Mouse (Mus musculus) forebrain, embryonic 16.5 days (tissue): ENCODE data around the gene Pex10. TPM values are rescaled to one million over a fixed set of nuclear protein-coding genes. Genes with fewer than 3 reads are reported as not detected.

ENCODE experiments used
- ATAC-seq: fragments of 200-750 bp; cut with Nextera tagmentation; 2 replicates; pipeline ENCODE4 v1.8.0; 2017; ENCODE audit warnings: mild to moderate bottlenecking, moderate library complexity
- H3K27ac ChIP-seq: fragments of 300-500 bp; sonication (generic); 2 replicates; pipeline ENCODE4 v1.5.1; 2014; ENCODE audit warnings: low read length, control low read depth
- H3K27me3 ChIP-seq: fragments of 300-500 bp; sonication (generic); replicated peaks from 2 replicates; pipeline ENCODE4 v1.6.1; 2014; ENCODE audit warnings: low read length; ENCODE audit not compliant: control insufficient read depth, insufficient read depth
- H3K36me3 ChIP-seq: fragments of 300-500 bp; sonication (generic); 2 replicates; pipeline ENCODE4 v1.6.1; 2014; ENCODE audit not compliant: control insufficient read depth, insufficient read depth
- H3K4me1 ChIP-seq: fragments of 300-500 bp; sonication (generic); replicated peaks from 2 replicates; pipeline ENCODE4 v1.6.1; 2014; ENCODE audit warnings: low read length; ENCODE audit not compliant: control insufficient read depth, insufficient read depth
- H3K4me2 ChIP-seq: fragments of 300-500 bp; sonication (generic); 2 replicates; pipeline ENCODE4 v1.6.1; 2014; ENCODE audit warnings: mild to moderate bottlenecking, low read length, control low read depth
- H3K4me3 ChIP-seq: fragments of 300-500 bp; sonication (generic); replicated peaks from 2 replicates; pipeline ENCODE4 v1.5.1; 2014; ENCODE audit warnings: mild to moderate bottlenecking, low read length, control low read depth
- H3K9ac ChIP-seq: fragments of 300-500 bp; sonication (generic); replicated peaks from 2 replicates; pipeline ENCODE4 v1.6.1; 2014; ENCODE audit warnings: low read depth, low read length, control low read depth
- H3K9me3 ChIP-seq: fragments of 300-500 bp; sonication (generic); 2 replicates; pipeline ENCODE4 v1.6.1; 2016; ENCODE audit warnings: low read length; ENCODE audit not compliant: control insufficient read depth
- whole genome bisulfite sequencing: fragments of 180-500 bp; shearing (Covaris S2); extraction: QIAGEN DNeasy Blood & Tissue Kit; methylation state at CpG from one replicate; pipeline ENCODE4 v1.1.7; 2014; 5-methylcytosine and 5-hydroxymethylcytosine counted together
- polyA plus RNA-seq: library from polyadenylated mRNA; unstranded; fragments of >200 nt; fragmentation: Nextera tagmentation; extraction: Ambion mirVana; gene quantifications from 2 replicates; pipeline ENCODE4 v1.2.1, GENCODE M21; 2015

Gene Pex10
- polyA plus RNA-seq: 19.5 and 22.1 TPM in 2 replicates

- under 1% methylated on average over 48 of the region's 48 CpGs for WGBS
- peaks cover 14% of the 10 kb centered on the region for H3K36me3 ChIP-seq
- H3K9me3 ChIP-seq: no peaks in the 10 kb centered on the region
- H3K4me1 ChIP-seq: peaks cover 16% of the 10 kb centered on the region
- H3K27me3 ChIP-seq: no peaks in the 10 kb centered on the region
- peak within 1 kb of the TSS; percentile 60 for H3K9ac ChIP-seq
- peak within 1 kb of the TSS; percentile 83 for H3K4me2 ChIP-seq
- peak within 1 kb of the TSS; percentile 60 for H3K4me3 ChIP-seq
- peak within 1 kb of the TSS; percentile 75 for H3K27ac ChIP-seq
- ATAC-seq: peak; percentile 89
Measured at GRCm38 (mm10) chr4:155066834-155067522, at the start of gene Pex10. Pex10 (plus strand) TSS chr4:155067016.

DNA sequence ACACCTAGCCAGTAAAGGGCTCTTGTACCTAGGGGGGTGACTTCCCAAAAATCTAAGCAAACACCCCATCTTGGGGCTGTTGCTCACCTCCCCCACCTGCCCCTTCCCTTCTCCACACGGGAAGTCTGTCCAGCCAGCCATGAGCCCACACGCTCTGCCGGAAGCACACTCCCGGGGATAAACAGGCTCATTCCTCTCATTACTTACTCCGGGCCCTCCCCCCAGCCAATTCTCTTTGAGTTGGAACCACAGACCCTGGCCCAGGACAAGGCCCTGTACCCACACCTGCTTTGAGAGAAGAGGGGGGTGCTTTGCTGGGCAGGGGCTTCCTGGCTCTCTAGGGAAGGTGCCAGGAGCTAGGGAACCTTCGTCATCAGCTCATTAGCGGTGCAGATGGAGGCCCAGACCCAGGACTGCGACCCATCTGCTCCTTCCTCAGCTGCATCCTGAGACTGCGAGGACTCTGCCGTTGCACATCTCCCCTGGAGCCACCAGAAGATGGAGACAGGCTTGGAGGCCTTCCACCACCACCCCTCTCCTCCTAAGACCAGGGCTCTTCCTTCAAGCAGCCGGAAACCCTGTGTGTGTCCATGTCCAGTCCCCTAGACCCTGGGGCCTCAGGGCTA, 49.5 kb upstream of the Pex10 start:
- peak; percentile 24; the same call in 1 of the 2 replicates for ATAC-seq

DNA sequence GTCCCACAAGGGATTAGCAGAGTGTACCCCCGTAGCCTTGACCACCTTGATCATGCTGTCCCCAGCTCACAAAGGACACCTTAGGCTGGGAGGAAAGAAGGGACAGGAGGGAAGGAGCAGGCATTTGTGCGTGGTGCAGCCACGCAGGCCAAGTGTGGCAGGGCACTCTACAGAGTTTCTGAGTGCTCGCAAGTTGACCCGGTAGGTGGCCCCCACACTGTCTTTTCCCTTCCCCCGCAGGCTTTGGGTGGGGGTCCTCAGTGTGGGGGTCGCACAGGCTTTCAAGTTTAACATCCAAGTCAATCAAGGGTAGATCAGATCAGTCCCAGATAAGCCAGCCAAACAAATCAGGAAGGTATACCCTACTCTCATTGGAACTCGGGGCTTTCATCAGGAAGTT, 48.8 kb upstream of the Pex10 start:
- H3K4me2 ChIP-seq: no peak overlapping the region

More for the DNA sequence above, 49.5 kb upstream of the Pex10 start:
- Histone ChIP-seq H3K9ac (no peak overlapping the region), H3K4me3 (no peak overlapping the region), H3K9me3 (no peaks in the 10 kb centered on the region), H3K27ac (0 out of 2 replicates have a peak overlapping the region, but pooled peaks have one; percentile 6), H3K27me3 (no peaks in the 10 kb centered on the region), H3K36me3 (no peaks in the 10 kb centered on the region), H3K4me1 (peaks cover 48% of the 10 kb centered on the region), H3K4me2 (no peak overlapping the region)
- WGBS: 46% methylated on average over 11 of the region's 11 CpGs

GRCm38 (mm10) chr4:155018601-155019335, 48.0 kb upstream of the Pex10 start:
- H3K4me1 ChIP-seq: peaks cover 48% of the 10 kb centered on the region
- no peaks in the 10 kb centered on the region for H3K36me3 ChIP-seq
- peak overlapping the region; percentile 55 for H3K9ac ChIP-seq
- H3K4me2 ChIP-seq: peak overlapping the region; percentile 39
- H3K27me3 ChIP-seq: no peaks in the 10 kb centered on the region
- H3K27ac ChIP-seq: peak overlapping the region; percentile 33; the same call in 1 of the 2 replicates
- H3K9me3 ChIP-seq: no peaks in the 10 kb centered on the region
- peak; percentile 62; the same call in 1 of the 2 replicates for ATAC-seq
- WGBS: 4% methylated on average over 15 of the region's 15 CpGs
- peak overlapping the region; percentile 35 for H3K4me3 ChIP-seq

More for the DNA sequence above, 48.8 kb upstream of the Pex10 start:
- WGBS: 72% methylated on average over 8 of the region's 8 CpGs
- Histone ChIP-seq H3K27ac (no peak overlapping the region), H3K9me3 (no peaks in the 10 kb centered on the region), H3K9ac (no peak overlapping the region), H3K4me1 (peaks cover 48% of the 10 kb centered on the region), H3K4me3 (no peak overlapping the region), H3K27me3 (no peaks in the 10 kb centered on the region), H3K36me3 (no peaks in the 10 kb centered on the region)
- no peak for ATAC-seq

DNA sequence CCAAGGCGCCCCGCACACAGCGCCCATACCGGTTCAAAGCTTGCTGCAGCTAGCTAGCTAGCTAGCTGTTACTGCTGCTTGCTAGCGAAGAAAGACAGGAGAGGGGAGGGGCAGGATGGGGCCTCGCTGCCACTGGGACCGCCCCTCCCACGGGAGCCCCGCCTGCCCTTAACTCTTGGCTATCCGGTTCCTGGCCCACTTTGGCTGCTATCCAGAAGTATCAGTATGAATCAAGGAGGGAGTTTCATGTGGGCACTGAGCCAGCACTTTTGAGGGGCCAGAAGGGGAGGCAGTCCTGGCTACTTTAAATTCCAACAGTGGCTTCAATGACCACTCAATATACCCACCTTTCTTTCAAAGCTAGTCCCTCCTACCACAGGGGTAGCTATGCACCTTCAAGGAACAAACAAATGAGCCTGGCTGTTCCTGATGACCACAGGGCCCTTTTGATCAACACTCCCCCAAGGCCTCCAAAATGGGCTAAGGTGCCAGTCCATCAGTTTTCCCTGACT, 47.4 kb upstream of the Pex10 start:
- Histone ChIP-seq H3K27me3 (no peaks in the 10 kb centered on the region), H3K36me3 (no peaks in the 10 kb centered on the region), H3K9ac (peak overlapping the region; percentile 55), H3K4me1 (peaks cover 54% of the 10 kb centered on the region), H3K4me3 (peak overlapping the region; percentile 35), H3K9me3 (no peaks in the 10 kb centered on the region), H3K4me2 (peak overlapping the region; percentile 39), H3K27ac (peak overlapping the region; percentile 33; the same call in 1 of the 2 replicates)
- WGBS: under 1% methylated on average over 10 of the region's 10 CpGs
- peak; percentile 76 for ATAC-seq

GRCm38 (mm10) chr4:155020141-155020540, 46.7 kb upstream of the Pex10 start:
- no peaks in the 10 kb centered on the region for H3K36me3 ChIP-seq
- H3K27me3 ChIP-seq: no peaks in the 10 kb centered on the region
- H3K4me2 ChIP-seq: no peak overlapping the region
- H3K4me3 ChIP-seq: no peak overlapping the region
- peaks cover 58% of the 10 kb centered on the region for H3K4me1 ChIP-seq
- no peak for ATAC-seq
- H3K27ac ChIP-seq: no peak overlapping the region
- no peak overlapping the region for H3K9ac ChIP-seq
- 68% methylated on average over 1 of the region's 1 CpGs for WGBS
- no peaks in the 10 kb centered on the region for H3K9me3 ChIP-seq

DNA sequence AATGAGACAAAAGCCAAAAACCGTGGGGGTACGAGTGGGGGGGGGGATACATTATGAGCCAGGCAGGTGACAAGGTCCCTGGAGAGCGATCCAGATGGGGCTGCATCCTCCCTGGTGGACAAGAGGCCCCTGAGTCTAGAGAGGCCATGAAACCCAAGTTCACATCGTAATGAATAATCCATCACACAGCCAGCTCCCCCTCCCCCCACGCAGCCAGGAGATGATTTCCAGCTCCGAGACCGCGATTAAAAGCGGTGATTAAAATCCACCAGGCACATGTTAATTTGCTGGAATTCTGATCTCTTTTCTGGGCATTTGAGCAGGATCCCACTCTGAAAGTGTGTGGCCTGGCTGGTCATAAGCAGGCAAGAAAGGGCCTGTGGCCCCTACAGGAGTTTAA, 46.0 kb upstream of the Pex10 start:
- Histone ChIP-seq H3K27ac (no peak overlapping the region), H3K27me3 (no peaks in the 10 kb centered on the region), H3K9me3 (no peaks in the 10 kb centered on the region), H3K4me3 (no peak overlapping the region), H3K9ac (no peak overlapping the region), H3K4me1 (peaks cover 60% of the 10 kb centered on the region), H3K4me2 (no peak overlapping the region), H3K36me3 (no peaks in the 10 kb centered on the region)
- 33% methylated on average over 9 of the region's 9 CpGs for WGBS
- no peak for ATAC-seq

DNA sequence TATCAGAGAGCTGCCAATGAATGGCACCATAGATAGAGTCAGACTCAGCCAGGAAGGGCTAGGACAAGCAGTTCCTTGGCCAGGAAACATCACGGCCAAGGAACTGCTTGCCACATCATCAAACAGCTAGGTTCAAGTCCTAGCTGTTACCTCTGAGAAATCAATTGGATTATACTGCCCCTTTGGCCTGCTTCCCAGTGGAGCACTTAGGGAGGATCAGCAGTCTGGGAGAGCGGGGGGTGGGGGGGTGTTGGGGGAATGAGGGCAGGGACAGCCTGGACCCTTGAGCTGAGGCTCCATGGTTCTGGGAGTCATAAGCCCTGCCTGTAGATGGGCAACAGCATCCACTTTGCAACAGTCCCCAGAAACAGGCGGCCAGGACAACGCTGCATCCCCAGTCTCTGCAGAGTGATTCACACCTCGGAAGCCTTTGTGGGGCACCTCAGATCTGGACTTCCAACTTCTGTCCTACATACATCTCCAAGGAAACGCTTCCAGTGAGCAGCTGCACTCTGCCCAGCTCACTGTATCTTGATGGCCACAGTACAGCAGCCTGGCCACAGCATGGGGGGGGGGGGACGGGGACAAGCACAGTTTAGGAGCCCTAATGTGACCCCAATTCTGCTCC, 44.5 kb upstream of the Pex10 start:
- H3K4me1 ChIP-seq: peaks cover 53% of the 10 kb centered on the region
- no peaks in the 10 kb centered on the region for H3K27me3 ChIP-seq
- H3K27ac ChIP-seq: no peak overlapping the region
- 67% methylated on average over 7 of the region's 7 CpGs for WGBS
- ATAC-seq: no peak
- H3K4me3 ChIP-seq: no peak overlapping the region
- H3K36me3 ChIP-seq: no peaks in the 10 kb centered on the region
- H3K9me3 ChIP-seq: no peaks in the 10 kb centered on the region
- no peak overlapping the region for H3K9ac ChIP-seq
- no peak overlapping the region for H3K4me2 ChIP-seq
